ENCODE assay signal across 10 mouse cellular contexts in genomic region chr3:73611421-73611820, GRCm38 (mm10).
"Had no signal": no experiment of that assay in that cellular context is flagged by ENCODE, and none has a peak within 500 bp of the region (broad histone marks: within the 10 kb centered on the region; RNA-seq: fewer than 3 reads in every experiment).

No protein-coding gene starts in this region.

- DNase-seq: kidney, adult 18-20 months; kidney, postnatal 10 days; kidney, postnatal 4 days; lung, embryonic 14.5 days; lung, postnatal 10 days; lung, postnatal 4 days; retina, postnatal 1 day; spleen, adult 18-20 months; thymus, adult 2 months; thymus, postnatal 25 days had no signal
